Mouse (Mus musculus) gastrocnemius, postnatal 4 days (tissue): ENCODE measurements around the gene Sorcs1. TPM values are rescaled to one million over a fixed set of nuclear protein-coding genes. Genes with fewer than 3 reads are reported as not detected.

Experiments
- DNase-seq, 2 experiments: peaks; one replicate each; pipeline ENCODE4 v3.0.0; 2021 to 2022; ENCODE audit warnings: low spot score in 2 of 2, mixed read lengths in 2 of 2
- total RNA-seq, 2 experiments: library from RNA; stranded (reverse); gene quantifications; 2 replicates each; pipeline ENCODE4 v1.2.3; 2021

Gene Sorcs1
- total RNA-seq, 2 experiments from 2014 or later, result 1.6 to 2.4 TPM

DNA sequence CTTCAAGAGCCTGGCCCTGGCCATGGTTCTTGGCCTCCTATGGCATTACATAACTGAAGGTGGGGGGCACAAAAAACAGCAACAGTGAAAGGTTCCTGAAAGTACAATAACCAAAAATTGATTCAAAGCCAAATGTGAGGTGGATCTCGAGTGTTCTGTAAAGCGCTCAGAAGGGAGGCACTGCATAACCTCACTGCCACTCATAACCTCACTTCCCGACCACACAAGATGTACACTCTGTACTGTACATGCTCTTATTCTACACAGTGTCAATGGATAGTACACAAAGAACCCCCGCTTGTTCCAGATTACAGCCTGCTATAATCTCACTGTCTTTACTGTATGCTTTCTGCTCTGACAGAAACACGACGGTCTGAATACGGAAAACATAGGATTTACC, 384.2 kb downstream of the Sorcs1 start:
- DNase-seq, result no peak

DNA sequence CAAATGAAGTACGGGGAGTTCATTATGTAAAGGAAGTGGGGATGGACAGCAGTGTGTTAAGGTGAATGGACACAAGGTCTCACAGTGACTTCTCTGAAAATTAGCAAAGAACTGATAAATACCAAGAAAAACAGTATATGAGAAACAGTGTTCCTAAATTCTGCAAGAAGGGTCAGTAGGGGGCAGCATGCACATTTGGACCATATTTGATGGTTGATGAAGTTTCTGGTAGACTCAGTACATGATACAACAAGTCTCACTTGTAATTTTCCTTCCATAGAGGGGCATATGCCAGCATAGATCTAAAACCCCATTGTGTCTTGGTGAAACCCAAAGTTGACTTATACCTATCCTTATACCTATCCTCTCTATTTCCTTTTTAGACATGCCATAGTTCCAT, 414.0 kb downstream of the Sorcs1 start:
- DNase-seq, result no peak

GRCm38 (mm10) chr19:50258718-50259413, 419.6 kb downstream of the Sorcs1 start:
- DNase-seq, result peak in 1 of 2 experiments; percentile 31

DNA sequence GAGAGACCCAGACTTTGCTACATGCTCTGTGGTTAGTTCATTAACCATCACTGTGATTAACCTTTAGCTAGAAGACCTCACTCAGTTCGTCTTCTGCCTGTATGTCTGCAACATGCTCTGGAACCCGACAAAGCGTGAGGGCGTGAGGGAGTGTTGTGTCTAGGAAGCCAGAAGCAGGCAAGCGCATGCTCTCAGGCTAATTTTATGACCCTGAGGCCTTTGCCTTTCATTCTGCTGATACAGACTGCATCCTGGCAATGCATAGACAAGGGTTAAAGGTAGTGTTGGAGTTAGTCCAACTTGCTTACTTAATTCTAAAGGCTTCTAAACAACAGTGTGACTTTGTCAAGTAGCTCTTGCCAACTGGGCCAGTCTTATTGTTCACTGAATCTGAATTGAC, 458.0 kb downstream of the Sorcs1 start:
- no peak for DNase-seq

GRCm38 (mm10) chr19:50214466-50215228, 463.8 kb downstream of the Sorcs1 start:
- no peak for DNase-seq

GRCm38 (mm10) chr19:50210456-50210855, 468.0 kb downstream of the Sorcs1 start:
- no peak for DNase-seq

DNA sequence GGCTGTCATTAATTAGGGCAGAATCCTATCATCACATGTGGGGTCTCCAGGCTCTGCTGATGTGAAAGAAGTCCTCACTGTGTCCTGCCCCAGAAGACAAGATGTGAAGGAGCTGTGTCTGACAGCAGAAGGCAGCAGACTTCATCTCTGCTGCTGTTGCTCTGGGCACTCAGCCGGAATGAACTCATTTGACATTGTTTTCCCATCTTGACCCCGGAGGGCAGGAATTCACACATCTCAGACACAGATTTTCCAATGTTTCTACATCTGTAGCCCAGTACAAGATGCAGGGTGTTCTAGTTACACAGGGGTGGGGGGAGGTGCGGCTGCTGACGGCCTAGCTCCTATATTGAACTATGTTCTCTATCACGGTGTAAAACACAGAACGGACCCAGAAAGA, 474.1 kb downstream of the Sorcs1 start:
- no peak for DNase-seq

DNA sequence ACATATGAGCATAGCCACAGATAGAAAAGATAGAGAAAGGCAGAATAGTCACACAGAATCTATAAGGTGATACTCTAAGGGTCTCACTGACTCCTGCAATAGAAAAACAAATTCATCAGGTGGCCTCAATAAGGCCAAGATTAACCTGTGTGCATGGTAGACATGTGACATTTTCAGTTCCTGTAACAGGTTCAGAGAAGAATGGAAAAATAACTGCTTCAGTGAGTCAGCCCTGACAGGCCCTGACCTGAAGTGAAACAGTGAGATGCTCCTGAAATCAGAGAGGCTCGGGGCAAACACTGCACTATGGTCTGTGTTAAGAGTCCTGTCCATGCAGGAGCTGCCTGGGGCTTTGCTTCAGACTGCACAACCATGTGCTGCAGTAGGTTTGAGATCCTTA, 481.9 kb downstream of the Sorcs1 start:
- no peak for DNase-seq

DNA sequence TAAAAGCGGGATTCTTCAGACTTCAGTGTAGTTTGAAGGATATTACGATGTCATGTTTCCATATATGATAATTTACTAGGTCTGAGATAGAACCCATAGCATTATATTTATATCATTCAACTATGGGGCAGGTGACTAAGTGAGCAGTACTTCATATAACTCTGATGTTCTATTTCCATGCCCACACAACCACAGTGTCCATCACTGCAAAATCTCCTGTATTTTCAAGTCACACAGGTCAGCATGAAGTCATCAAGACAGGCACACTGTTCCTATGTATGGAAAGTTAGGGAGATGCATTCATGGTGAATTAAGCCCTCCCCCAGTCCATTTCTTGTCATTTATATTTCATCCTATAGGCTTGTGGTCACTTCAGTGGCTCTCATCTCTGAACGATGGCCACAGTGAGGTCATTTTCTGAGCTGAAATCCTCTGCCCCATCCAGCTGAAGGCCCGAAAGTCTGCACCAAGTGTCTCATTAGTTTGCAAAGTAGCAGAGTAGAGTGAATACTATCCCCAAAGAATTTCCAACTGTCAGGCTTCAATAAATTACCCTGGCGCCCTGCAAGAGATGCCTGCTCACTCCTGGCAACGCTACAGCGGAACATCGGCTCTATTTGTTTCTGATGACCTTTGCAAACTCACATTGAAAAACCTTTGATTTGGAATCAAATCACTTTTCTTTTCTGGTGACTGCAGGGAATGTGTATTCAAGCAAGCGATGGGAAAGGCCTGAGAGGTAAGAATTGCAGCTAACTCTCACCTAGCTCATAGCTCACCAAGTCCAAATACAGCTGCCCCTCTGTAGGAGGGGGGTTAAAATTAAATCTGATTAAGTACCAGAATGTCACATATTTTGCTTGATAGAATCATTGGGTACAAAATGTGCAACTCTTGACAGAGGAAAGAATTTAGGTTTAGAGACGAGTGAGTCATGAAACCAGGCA, 492.4 kb downstream of the Sorcs1 start:
- DNase-seq, result no peak

- peak in 1 of 2 experiments; percentile 25 for DNase-seq
These were observed 493.4 kb downstream of the Sorcs1 start for GRCm38 (mm10) chr19:50184901-50185623.

GRCm38 (mm10) chr19:50178851-50179250, 499.6 kb downstream of the Sorcs1 start:
- DNase-seq, result no peak

- no peak for DNase-seq
These were observed 500.3 kb downstream of the Sorcs1 start for GRCm38 (mm10) chr19:50178151-50178550.

- DNase-seq, result no peak
These were observed 506.6 kb downstream of the Sorcs1 start for GRCm38 (mm10) chr19:50171849-50172248.

DNA sequence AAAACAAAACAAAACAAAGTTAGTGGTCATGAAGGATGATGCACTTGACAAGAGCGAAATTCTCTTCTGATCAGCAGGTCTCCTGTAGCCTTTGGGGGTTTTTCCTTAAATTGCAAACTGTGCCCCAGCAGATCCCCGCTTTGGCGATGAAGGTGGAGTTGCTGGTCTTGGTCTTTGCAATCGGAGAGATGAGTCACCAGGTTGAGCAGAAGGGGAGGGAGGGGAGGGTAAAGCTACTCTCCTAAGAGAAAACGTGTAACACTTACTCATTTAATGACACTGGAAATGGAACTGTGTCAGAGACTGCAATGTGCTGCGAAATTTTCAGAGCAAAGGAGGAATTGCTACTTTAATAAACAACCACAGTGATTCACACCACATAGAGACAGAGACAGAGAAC, 527.3 kb downstream of the Sorcs1 start:
- no peak for DNase-seq

DNA sequence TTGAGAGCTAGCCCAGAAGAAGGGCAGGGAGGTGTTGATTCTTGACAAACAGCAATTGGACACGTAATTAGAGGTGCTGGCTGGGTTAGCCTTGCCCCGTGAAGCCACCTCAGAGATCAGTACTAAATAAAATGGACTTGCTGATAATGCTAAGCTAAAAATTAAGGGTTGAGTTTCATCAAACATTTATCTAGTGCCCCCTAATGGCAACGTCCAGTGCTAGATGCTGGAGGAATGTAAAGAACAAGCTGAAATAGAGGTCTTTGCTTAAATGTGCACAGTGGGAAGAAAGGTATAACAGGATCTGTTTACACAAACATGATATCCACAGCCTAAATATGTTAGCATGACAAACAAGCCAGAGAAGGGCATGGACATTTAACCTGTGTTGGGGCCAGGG, 532.5 kb downstream of the Sorcs1 start:
- DNase-seq, result no peak

DNA sequence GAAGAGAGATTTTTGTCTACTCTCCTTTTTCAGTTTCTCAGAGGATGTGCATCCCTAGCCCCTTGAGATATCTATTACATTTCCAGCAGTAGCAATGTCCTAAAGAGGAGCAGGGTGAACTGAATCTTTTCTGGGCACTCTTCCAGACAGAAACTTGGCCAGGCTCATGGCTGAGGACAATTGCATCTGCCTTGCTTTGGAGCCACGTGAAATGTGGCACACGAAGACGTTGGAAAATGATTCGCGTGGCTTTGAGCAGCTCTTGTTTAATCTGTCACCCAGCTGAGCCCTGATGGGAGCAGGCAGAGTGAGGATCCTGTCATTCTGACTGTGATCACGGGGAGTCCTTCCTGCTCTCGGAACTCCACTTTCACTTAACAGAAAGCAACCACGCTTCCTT, 536.6 kb downstream of the Sorcs1 start:
- DNase-seq, result no peak

DNA sequence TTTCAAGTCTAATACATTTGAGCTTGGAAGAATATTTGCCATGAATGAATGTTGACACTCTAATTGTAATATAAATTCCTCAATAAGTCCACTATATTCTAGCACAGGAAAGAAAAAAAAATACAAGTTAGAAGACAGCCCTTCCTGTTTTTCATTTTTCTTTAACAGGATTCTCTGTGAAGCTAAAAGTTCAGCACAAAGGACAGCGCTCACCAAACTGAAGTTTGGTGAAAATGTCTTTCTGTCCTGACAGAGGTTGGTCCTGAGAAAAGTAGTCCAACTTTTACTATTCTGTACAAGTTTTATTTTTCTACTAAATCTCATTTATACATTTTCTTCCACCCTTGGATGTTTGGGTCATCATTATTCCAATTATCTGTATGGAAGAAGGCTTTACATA, 543.8 kb downstream of the Sorcs1 start:
- DNase-seq, result no peak

DNA sequence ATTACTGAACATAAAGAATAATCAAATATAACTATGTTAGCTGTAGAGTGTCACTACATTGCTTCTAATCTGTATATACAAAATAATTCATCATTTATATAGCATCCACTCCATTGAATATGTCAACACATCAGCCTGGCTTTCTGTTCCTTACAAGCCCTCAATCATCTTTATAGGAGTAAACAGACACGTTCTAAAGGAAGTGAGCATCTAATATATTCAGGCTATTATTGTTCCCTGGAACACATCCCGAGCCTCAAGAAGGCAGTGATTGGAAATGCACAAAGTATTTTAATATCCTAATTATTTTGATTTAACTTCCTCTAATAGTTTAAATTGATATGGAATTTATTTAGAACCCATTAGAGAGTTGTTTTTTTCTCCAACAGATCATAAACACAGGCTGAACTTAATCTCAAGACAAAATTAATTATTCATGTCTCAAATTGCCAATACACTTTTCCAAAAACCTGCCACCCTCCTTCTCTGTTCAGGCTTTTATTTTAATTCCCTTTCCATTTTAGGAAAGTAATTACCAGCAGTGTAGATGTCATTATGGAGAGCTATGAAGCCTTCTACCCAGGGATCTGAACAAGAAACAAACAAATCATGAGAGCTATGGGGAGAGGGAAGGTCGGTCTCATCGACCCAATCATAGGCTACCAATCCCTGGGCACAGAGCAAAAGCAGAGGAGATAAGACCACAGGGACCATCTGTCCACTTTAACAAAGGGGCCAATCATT, 572.4 kb downstream of the Sorcs1 start:
- DNase-seq, result no peak
